Mouse (Mus musculus): ENCODE data around the gene Ints11. TPM values are rescaled to one million over a fixed set of nuclear protein-coding genes. Genes with fewer than 3 reads are reported as not detected.

Ints11 gene
- polyA plus RNA-seq, 1 experiment, result 23.0 TPM

DNA sequence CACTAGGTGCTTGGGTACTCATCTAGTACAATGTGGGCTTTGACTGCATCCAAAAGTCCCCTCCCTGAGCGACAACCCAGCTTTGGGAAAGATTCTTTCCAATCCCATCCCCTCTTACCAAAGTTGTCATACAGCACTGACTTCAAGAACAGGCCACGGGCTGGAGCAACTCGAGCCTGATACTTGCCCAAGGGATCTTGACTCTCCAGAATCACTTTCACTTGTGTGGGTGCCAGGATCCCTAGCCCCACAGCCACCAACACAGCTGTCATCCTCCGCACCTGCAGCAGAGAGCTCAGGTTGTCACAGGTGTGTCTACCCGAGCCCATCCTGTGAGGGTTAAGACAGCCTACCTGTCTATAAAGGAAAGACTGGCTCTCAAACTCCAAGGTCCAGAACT is 20.0 kb downstream of the Ints11 start:
- Histone ChIP-seq H3K4me3 (ENCODE audit: insufficient read depth, low read length) (no peak overlapping the region), H3K27ac (ENCODE audit: insufficient read depth, low read depth, low read length) (no peak overlapping the region), H3K4me1 (ENCODE audit: control insufficient read depth, insufficient read depth, low read length) (peaks cover 11% of the 10 kb centered on the region)
- no peak for TF ChIP-seq POLR2A (IDR thresholded peaks at IDR 0.05; ENCODE audit: borderline replicate concordance, low read depth, low read length)
- no peak for TF ChIP-seq CTCF (IDR thresholded peaks at IDR 0.05; ENCODE audit: low read depth, low read length)

DNA sequence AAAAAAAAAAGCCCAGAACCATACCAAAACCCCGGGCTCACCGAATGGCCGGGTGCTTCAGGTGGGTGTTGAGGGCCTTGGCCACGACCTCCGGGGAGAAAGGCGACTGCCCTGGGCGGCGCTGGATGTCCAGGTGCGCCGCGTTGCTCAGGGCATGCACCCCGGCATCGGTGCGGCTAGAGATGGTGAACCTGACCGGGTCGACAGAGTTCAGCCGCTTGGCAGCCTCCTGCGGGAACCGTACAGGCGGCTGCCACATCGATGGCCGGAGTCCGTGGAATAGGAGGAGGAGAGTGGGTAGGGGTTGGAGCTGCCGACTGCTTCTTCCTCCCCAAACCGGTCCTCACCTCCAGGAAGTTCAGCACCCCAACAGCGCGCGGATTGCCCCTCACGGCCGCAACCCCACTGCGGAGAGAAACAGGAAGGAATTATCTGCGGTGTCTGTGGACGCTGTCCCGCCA is 21.7 kb downstream of the Ints11 start:
- H3K4me3 ChIP-seq (ENCODE audit: insufficient read depth, low read length), result peak overlapping the region; percentile 88
- no peak overlapping the region for H3K27ac ChIP-seq (ENCODE audit: insufficient read depth, low read depth, low read length)
- peaks cover 28% of the 10 kb centered on the region for H3K4me1 ChIP-seq (ENCODE audit: control insufficient read depth, insufficient read depth, low read length)
- no peak for TF ChIP-seq POLR2A (IDR thresholded peaks at IDR 0.05; ENCODE audit: borderline replicate concordance, low read depth, low read length)
- no peak for TF ChIP-seq CTCF (IDR thresholded peaks at IDR 0.05; ENCODE audit: low read depth, low read length)

DNA sequence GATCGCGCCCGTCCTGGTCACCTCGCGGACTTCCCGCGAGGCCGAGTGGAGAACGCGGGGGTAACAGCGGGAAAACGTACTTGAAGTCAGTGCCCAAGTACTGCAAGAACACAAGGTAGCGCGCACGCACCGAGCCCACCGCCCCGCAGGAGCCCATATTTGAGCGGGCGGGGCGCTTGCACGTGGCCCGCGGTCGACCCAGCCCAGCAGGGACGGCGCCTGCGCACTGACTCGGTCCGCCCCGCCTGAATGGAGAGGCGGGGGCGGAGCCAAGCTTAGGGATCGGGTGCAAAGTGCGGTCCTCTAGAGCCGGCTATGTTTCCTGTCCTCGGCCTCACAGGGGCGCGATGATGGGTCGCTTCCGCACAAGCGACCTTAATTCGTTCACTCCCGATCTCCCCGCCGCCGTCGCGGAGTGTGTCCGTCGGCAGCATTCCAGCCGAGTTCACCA is 22.2 kb downstream of the Ints11 start, which contains the start of the genes Pusl1 and Acap3:
TSS of gene Pusl1 (minus strand) at position 231 of the 451 bp plus-strand sequence.
TSS of gene Acap3 (plus strand) at position 272 of the 451 bp plus-strand sequence.
- Histone ChIP-seq H3K4me1 (ENCODE audit: control insufficient read depth, insufficient read depth, low read length) (peaks cover 30% of the 10 kb centered on the region), H3K27ac (ENCODE audit: insufficient read depth, low read depth, low read length) (peak within 1 kb of the TSS; percentile 89), H3K4me3 (ENCODE audit: insufficient read depth, low read length) (peak within 1 kb of the TSS; percentile 88)
- TF ChIP-seq POLR2A (IDR thresholded peaks at IDR 0.05; ENCODE audit: borderline replicate concordance, low read depth, low read length), result no peak; the same call in 1 of the 2 replicates
- TF ChIP-seq CTCF (IDR thresholded peaks at IDR 0.05; ENCODE audit: low read depth, low read length), result no peak

DNA sequence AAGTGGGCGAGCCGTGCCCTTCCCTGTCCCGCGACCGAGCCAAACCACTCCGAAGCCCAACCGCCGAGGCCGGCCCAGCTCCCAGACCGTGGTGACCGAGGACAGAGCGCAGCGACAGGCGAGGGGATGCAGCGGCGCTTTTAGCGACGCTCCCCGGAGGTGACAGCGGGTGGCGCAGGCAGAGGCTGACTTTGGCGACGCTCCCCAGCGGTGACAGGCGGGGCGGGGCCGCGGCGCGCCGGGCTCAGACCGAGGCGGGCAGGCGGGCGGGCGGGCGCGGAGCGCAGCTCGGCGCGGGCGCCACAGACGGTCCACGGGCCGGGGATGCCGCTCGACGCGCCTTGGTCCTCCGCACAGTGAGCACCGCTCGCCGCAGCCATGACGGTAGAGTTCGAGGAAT is 22.7 kb downstream of the Ints11 start:
- TF ChIP-seq POLR2A (IDR thresholded peaks at IDR 0.05; ENCODE audit: borderline replicate concordance, low read depth, low read length) (no peak), CTCF (IDR thresholded peaks at IDR 0.05; ENCODE audit: low read depth, low read length) (no peak)
- Histone ChIP-seq H3K4me1 (ENCODE audit: control insufficient read depth, insufficient read depth, low read length) (peaks cover 30% of the 10 kb centered on the region), H3K4me3 (ENCODE audit: insufficient read depth, low read length) (peak overlapping the region; percentile 88), H3K27ac (ENCODE audit: insufficient read depth, low read depth, low read length) (peak overlapping the region; percentile 89)

DNA sequence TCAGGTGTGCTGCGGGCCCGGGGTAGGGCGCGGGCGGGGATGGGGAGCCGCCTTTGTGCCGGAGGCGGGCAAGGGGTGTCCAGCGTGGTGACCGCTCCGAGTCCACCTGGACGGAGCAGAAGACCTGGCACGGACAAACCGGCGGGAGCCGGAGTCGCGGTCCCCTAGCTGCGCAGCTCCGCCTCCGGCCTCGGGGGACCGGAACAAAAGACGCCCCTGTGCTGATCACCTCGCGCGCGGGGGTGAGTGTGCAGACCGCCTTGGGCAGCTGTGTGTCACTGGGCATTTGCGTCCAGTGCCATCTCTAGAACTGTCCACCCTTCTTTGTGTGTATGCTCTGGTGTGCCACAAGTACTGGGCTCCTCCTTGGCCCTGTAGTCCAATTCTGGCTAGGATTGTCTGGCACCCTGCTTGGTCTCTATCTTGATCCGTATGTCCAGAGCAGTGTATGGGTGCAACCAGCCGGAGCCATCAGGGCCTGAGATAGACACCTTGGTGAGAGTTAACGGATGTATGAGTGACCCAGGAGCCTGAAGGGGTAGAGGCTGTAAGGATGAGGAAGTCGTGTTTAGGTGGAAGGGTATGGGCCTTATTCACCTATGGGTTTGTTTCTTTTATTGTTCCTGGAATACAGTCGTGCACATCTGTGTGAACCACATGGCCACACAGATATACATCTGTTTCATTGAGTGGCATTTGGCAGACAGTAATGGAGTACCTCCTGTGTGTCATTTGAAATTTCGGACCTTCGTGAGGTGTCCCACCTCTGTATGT is 23.3 kb downstream of the Ints11 start:
- peak overlapping the region; percentile 88 for H3K4me3 ChIP-seq (ENCODE audit: insufficient read depth, low read length)
- TF ChIP-seq POLR2A (IDR thresholded peaks at IDR 0.05; ENCODE audit: borderline replicate concordance, low read depth, low read length), result no peak
- TF ChIP-seq CTCF (IDR thresholded peaks at IDR 0.05; ENCODE audit: low read depth, low read length), result no peak
- H3K4me1 ChIP-seq (ENCODE audit: control insufficient read depth, insufficient read depth, low read length), result peaks cover 30% of the 10 kb centered on the region
- peak overlapping the region; percentile 18; the same call in 1 of the 2 replicates for H3K27ac ChIP-seq (ENCODE audit: insufficient read depth, low read depth, low read length)

DNA sequence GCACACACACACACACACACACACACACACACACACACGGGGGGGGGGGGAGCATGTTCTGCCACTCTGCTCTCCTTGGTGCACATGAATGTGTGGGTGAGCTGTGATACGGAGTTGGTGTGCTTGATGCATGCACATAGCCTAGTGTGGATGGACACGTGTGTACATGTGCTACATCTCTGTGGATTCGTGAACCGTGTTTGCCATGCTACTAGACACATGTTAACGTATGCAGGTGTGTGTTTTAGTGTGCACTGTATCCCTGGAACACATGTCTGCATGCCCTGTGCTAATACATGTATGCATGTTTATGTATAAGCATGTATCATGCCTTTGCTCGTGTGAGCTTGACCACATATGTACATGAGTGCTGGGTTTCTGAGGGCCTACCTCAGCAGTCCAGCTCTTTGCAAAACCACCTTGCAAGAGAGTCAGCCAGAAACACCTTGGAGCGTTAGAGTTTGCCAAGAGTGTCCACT is 23.9 kb downstream of the Ints11 start:
- TF ChIP-seq CTCF (IDR thresholded peaks at IDR 0.05; ENCODE audit: low read depth, low read length) (no peak), POLR2A (IDR thresholded peaks at IDR 0.05; ENCODE audit: borderline replicate concordance, low read depth, low read length) (no peak)
- no peak overlapping the region for H3K27ac ChIP-seq (ENCODE audit: insufficient read depth, low read depth, low read length)
- peaks cover 30% of the 10 kb centered on the region for H3K4me1 ChIP-seq (ENCODE audit: control insufficient read depth, insufficient read depth, low read length)
- peak overlapping the region; percentile 88 for H3K4me3 ChIP-seq (ENCODE audit: insufficient read depth, low read length)

DNA sequence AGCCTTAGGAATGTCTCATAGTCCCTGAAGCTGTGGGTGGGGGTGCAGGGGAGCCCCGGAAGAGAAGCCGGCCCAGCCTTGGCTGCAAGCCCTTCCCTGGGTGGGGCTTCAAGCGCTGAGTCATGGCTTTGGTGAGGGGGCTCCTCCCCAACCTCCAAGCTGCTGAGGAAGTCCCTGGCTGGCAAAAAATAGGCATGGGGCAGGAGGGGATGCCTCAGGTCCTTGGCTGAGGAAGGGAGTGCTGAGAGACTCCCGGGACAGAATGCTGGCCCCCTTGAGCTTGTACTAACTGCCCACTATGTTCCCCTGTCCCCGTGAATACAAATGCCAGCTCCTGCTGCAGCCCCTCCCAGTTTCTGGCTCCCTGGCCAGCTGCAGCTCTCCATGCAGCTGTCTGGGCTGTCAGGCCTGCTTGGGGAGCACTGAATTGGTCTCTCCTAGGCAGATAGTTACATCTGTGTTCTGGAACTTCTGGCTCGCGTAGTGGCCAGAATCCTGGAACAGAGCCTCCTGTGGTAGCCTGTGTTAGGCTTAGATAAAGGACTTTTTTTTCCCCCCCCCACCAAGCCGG is 25.1 kb downstream of the Ints11 start:
- no peak for TF ChIP-seq POLR2A (IDR thresholded peaks at IDR 0.05; ENCODE audit: borderline replicate concordance, low read depth, low read length)
- peaks cover 30% of the 10 kb centered on the region for H3K4me1 ChIP-seq (ENCODE audit: control insufficient read depth, insufficient read depth, low read length)
- H3K27ac ChIP-seq (ENCODE audit: insufficient read depth, low read depth, low read length), result peak overlapping the region; percentile 38
- H3K4me3 ChIP-seq (ENCODE audit: insufficient read depth, low read length), result peak overlapping the region; percentile 31

DNA sequence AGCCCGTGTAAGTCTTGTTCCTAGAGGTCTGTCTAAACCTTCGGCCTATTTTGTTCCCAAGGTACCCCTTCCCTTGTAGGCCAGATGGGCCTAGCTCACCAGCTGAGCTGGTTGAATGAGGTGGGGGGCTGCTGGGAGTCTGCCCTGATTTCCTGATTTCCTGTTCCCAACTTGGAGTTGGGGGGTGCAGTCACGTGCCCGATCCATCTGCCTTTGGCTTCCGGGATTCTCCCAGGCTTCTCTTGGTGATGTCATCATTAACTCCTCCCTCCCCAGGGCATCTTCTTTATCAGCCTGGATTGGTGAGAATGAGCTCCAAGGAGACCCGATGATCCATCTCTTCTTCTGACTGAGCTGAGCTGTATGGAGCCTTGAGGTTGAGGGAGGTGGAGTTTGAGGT is 25.9 kb downstream of the Ints11 start:
- Histone ChIP-seq H3K27ac (ENCODE audit: insufficient read depth, low read depth, low read length) (no peak overlapping the region), H3K4me1 (ENCODE audit: control insufficient read depth, insufficient read depth, low read length) (peaks cover 30% of the 10 kb centered on the region), H3K4me3 (ENCODE audit: insufficient read depth, low read length) (no peak overlapping the region)
- TF ChIP-seq POLR2A (IDR thresholded peaks at IDR 0.05; ENCODE audit: borderline replicate concordance, low read depth, low read length), result no peak
- no peak for TF ChIP-seq CTCF (IDR thresholded peaks at IDR 0.05; ENCODE audit: low read depth, low read length)

DNA sequence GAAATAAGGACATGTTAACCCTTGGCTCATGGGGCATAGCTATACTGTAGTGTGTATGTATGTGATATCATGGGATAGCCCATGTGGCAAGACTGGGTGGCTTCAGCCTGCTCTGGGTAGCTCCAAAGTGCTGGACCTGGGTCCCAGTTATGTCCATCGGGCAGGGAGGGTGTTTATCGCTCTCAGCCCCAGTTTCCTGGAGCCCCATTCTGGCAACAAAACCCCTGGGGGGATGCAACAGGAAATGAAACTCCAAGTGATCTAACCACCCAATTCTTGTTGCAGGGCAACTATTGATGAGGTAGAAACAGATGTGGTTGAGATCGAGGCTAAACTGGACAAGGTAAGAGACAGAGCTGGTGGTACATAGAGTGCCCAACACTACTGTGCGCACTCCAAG is 26.5 kb downstream of the Ints11 start:
- H3K27ac ChIP-seq (ENCODE audit: insufficient read depth, low read depth, low read length), result no peak overlapping the region
- H3K4me3 ChIP-seq (ENCODE audit: insufficient read depth, low read length), result no peak overlapping the region
- peaks cover 30% of the 10 kb centered on the region for H3K4me1 ChIP-seq (ENCODE audit: control insufficient read depth, insufficient read depth, low read length)
- no peak for TF ChIP-seq CTCF (IDR thresholded peaks at IDR 0.05; ENCODE audit: low read depth, low read length)
- no peak for TF ChIP-seq POLR2A (IDR thresholded peaks at IDR 0.05; ENCODE audit: borderline replicate concordance, low read depth, low read length)

DNA sequence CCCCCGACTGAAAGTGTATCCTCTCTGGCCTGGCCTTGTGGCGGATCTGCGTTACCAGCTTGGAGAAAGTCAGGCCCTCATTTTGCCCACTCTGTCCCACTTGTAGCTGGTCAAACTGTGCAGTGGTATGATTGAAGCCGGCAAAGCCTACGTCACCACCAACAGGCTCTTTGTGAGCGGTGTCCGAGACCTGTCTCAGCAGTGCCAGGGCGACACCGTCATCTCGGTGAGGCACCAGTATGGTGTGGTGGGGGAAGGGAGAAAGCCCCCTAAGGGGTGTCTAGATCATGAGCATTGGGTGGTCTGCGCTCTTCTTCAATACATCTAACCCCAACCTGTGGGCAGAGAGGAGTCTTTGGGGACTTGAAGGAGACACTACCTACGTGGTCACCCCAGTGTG is 27.1 kb downstream of the Ints11 start:
- TF ChIP-seq POLR2A (IDR thresholded peaks at IDR 0.05; ENCODE audit: borderline replicate concordance, low read depth, low read length) (no peak), CTCF (IDR thresholded peaks at IDR 0.05; ENCODE audit: low read depth, low read length) (no peak)
- H3K27ac ChIP-seq (ENCODE audit: insufficient read depth, low read depth, low read length), result no peak overlapping the region
- no peak overlapping the region for H3K4me3 ChIP-seq (ENCODE audit: insufficient read depth, low read length)
- H3K4me1 ChIP-seq (ENCODE audit: control insufficient read depth, insufficient read depth, low read length), result peaks cover 33% of the 10 kb centered on the region
